Mouse (Mus musculus): Measurements from ENCODE around the gene E2f2.

Gene E2f2

DNA sequence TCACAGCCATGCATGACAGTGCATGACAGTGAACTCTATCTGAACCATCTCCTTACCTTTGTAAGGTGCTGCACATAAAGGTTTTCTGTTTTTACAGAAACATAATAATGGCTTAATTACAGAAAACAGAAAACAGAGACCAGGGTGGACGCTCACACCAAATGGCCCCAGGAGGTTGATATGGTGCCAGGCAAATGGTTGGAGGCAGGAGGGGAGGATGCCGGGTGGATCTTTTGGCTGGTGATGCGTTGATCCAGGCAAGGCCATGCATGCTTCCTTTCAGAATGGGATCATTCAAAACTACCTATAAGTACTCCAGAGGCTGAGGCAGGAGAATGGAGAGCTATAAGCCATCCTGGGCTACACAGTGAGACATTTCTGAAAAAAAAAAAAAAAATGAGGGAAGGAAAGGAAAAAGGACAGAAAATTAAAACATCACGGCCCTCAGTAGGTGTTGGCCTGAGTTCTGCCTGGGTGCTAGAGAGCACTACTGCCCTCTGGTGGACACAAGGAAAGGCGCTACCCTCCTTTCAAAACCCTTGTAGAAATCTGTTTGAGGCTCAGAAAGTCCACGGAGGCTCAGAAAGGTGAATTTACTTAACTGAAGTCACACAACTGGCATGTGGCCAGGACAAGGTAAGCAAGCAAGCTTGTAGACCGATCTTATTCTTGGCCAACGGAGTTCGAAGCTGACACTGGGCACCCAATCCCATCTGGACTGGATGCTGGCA is 27.5 kb downstream of the E2f2 start:
- DNase-seq (ENCODE audit: low read depth, low spot score): no peak

DNA sequence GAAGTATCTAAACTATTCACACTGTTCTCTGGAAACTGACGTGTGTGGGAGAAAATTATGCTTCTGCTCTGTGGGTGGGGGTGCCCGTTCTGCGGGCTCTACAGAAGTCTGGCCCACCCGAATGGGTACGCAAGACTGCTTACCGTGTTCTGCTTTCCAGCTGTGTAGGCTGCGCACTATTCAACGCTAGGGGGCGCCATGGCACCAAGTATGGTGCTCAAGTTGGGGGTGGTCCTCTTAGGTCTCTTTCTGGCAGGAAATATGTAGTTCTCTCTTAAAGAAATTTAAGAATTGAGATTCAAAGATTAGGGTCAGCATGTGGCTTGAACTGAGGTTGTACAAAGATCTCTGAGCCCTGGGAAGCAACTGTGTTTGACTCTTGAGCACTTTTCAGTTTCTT is 30.3 kb downstream of the E2f2 start:
- DNase-seq (ENCODE audit: low read depth, low spot score): peak; percentile 65

DNA sequence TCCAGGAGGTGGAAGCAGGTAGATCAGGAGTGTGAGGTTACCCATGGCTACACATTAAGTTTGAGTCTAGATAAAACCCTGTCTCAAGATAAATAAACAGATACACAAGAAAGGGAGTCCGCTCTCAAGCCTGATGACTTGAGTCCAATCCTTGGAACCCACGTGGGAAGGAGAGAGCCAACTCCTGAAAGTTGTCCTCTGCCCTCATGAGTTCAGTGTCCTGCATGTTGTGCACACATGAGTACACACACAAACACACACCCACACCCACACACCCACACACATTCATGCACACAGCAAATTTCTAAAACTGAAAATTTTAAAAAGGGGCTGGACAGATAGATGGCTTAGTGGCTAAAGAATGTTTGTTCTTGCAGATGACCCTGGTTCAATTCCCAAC is 32.6 kb downstream of the E2f2 start:
- DNase-seq (ENCODE audit: low read depth, low spot score): no peak

DNA sequence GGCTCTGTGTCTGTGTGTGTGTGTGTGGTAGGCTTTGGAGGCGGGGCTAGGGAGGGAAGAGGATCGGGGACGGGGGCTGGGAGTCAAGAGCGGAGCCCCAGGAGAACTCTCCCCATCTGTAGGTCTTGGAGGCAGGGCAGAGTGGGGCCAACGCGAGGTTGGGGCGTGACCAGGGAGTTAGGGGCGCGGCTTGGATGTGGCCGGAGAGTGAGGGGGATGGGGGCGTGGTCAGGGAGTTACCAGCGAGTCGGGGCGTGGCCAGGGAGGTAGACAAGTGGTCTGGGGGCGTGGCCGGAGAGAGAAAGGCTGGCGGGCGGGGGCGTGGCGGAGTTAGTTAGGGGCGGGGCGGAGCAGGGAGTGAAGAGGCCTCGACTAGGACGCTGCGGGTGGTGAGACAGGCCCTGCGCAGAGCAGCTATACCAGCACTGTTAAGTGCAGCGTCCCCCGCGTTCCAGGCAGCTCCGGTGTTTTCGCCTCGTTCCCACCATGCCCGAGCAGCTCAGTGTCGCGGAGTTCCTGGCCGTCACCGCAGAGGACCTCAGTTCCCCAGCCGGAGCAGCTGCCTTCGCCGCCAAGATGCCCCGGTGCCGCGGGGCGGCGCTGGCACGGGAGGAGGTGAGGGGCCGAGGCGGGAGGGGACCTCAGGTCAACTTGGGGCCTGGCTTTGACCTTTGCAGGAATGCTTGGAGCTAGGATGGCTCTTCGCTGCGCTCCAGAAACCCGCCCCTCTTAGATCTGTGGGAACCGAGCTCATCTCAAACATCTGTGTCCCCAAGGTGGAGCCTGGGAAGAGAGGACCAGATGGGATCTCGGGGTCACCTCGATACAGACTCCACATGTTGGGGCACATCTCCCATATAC is 34.1 kb downstream of the E2f2 start, which contains the start of gene Asap3:
Gene Asap3, plus strand, starts transcription at position 333 of the 861 bp plus-strand sequence.
- DNase-seq (ENCODE audit: low read depth, low spot score): peak; percentile 97

- DNase-seq (ENCODE audit: low read depth, low spot score): no peak
Measured at GRCm38 (mm10) chr4:136206943-136207342, 34.7 kb downstream of the E2f2 start.

DNA sequence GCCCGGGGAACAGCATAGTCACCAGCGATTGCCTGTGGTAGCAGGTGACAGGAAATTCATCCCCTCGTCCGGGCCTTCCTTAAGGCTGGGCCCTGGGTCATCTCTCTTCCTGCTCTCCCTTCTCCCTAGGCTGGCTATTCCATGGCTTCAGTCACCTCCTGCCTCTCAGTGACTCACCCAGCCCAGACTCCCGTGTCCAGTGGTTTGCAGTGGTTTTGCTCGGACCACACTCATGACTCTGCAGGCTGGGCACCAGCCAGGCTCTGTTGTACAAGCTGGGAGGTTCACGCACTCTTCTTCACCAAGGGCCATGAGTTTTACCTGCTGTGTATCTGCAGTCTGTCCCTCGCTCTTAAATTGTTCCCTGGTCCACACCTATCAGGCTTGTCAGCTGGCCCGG is 38.7 kb downstream of the E2f2 start:
- no peak for DNase-seq (ENCODE audit: low read depth, low spot score)

GRCm38 (mm10) chr4:136213629-136214028 is 41.4 kb downstream of the E2f2 start:
- no peak for DNase-seq (ENCODE audit: low read depth, low spot score)

DNA sequence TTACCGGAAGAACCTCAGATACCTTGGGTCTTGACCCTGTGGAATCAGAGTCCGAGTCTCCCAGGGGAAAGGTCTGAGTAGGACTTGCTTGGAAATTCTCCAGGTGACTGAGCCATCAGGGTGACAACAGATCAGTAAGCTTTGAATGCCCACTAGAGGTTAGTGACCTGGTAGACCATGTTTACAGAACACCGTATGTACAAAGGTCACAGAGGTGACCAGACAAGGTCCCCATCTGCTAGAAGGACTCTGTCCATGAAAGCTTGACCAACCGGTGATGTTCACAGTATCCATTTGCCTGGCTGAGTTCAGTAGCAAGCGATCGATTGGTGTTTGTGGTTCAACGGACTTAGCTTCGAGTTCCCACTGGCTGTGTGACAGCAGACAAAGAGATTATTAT is 42.6 kb downstream of the E2f2 start:
- no peak for DNase-seq (ENCODE audit: low read depth, low spot score)

GRCm38 (mm10) chr4:136215576-136215975 is 43.4 kb downstream of the E2f2 start:
- no peak for DNase-seq (ENCODE audit: low read depth, low spot score)

- no peak for DNase-seq (ENCODE audit: low read depth, low spot score)
Measured at GRCm38 (mm10) chr4:136217063-136217462, 44.9 kb downstream of the E2f2 start.

- DNase-seq (ENCODE audit: low read depth, low spot score): no peak
Measured at GRCm38 (mm10) chr4:136218595-136219214, 46.5 kb downstream of the E2f2 start.

- no peak for DNase-seq (ENCODE audit: low read depth, low spot score)
Measured at GRCm38 (mm10) chr4:136220133-136220775, 48.1 kb downstream of the E2f2 start.

- no peak for DNase-seq (ENCODE audit: low read depth, low spot score)
Measured at GRCm38 (mm10) chr4:136223549-136224239, 51.5 kb downstream of the E2f2 start.

DNA sequence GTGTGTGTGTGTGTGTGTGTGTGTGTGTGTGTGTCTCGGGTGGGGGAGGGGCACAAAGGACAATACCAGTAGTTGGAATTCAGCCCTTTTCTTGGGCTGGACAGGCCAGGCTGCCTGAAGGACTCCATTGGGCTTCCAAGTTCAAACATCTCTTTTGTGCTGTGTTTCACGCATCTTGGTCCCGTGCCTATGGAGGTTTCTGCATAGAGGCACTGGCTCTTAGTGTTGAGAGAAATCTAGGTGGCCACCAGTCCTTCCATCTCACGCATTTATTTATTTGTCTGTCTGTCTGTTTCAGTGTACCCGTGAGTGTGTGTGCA is 52.0 kb downstream of the E2f2 start:
- DNase-seq (ENCODE audit: low read depth, low spot score): no peak

DNA sequence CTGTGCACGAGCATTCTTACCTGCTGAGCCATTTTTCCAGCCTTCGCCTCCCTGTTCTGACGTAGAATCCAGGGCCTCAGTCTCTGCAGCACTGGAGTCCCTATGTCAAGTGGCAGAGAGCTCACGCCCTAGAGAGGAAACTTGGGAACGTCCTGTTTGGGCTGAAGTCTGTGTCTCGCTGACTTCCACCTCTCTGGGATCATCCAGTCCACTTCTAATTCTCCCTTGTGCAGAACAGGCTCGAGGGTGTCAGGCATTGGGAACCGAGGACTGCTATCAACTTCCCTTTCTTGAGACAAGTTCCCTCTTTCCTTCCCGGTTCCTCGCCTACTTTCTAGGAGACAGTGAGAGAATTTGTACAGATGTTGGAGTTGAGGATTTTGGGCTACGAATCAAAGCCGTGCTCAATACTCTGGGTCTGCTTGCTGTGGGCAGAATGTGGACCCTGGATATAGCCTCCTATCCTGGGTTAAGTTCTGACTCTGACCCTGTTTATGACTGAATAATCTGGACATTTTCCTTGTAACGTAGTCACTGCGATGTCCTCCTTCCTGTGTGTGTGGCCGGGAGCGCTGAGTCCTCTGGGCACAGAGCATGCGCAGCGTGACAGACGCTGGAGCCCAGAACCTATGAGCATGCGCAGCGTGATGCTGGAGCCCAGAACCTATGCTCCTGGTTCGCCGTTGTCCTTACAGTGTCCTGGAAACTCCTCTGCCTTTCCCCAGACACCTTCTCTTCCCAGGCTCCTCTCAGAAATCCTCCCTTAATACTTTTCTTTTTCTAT is 52.7 kb downstream of the E2f2 start:
- DNase-seq (ENCODE audit: low read depth, low spot score): no peak

DNA sequence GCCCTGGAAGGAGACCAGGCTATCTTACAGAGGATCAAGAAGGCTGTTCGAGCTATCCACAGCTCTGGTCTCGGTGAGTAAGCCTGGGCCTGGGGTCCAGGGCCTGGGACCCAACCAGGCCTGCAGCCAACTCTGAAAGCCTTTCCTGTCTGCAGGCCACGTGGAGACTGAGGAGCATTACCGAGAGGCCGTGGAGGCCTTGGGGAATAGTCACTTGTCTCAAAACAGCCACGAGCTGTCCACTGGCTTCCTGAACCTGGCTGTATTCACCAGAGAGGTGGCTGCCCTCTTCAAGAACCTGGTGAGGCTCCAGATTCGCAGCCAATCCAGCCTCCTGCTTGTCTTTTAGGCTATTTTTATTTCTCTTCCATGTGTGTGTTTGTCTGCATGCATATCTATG is 55.2 kb downstream of the E2f2 start:
- DNase-seq (ENCODE audit: low read depth, low spot score): no peak

- no peak for DNase-seq (ENCODE audit: low read depth, low spot score)
Measured at GRCm38 (mm10) chr4:136228640-136229039, 56.4 kb downstream of the E2f2 start.

- no peak for DNase-seq (ENCODE audit: low read depth, low spot score)
Measured at GRCm38 (mm10) chr4:136238669-136239068, 66.5 kb downstream of the E2f2 start.

GRCm38 (mm10) chr4:136239111-136239510 is 66.9 kb downstream of the E2f2 start:
- no peak for DNase-seq (ENCODE audit: low read depth, low spot score)

DNA sequence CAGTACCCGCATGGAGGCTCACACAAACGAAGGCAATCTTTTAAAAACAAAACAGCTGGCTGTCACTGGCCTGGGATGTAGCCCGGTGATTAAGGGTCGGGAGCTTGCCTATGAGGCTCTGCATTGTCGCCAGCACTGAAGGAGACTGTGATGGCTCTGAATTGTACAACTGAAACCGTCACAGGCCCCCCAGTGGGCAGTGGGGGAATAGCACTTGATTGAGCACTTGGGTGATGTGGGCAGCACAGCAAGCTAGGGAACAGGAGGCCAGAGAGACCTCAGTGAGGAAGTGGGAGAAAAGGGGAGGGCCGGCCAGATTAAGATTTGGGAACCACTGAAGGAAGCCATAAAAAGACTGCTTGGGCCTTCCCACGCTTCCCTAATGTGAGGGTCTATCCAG is 67.4 kb downstream of the E2f2 start:
- no peak for DNase-seq (ENCODE audit: low read depth, low spot score)

DNA sequence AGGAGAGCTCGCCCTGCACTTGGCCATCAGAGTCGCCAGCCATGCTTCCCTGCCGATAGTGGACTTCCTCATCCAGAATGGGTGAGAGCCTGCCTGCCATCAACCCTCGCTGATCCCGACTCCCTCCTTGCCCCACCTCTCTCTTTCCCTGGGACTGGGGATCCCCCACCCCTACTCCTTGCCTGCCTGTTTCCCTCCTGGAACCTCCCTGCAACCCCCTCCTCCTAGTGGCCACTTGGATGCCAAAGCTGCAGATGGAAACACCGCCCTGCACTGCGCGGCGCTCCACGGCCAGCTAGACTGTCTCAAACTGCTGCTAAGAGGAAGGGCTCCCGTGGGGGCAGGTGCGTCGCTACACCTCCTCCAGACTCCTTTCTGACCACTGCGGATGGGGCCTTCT is 67.9 kb downstream of the E2f2 start:
- DNase-seq (ENCODE audit: low read depth, low spot score): no peak

Measured in WW6 (cell line).